Mouse (Mus musculus): ENCODE data around the gene St6galnac6. TPM values are rescaled to one million over a fixed set of nuclear protein-coding genes. Genes with fewer than 3 reads are reported as not detected.

St6galnac6 gene
- polyA plus RNA-seq, 1 experiment from 2014 or later = 8.3 TPM

DNA sequence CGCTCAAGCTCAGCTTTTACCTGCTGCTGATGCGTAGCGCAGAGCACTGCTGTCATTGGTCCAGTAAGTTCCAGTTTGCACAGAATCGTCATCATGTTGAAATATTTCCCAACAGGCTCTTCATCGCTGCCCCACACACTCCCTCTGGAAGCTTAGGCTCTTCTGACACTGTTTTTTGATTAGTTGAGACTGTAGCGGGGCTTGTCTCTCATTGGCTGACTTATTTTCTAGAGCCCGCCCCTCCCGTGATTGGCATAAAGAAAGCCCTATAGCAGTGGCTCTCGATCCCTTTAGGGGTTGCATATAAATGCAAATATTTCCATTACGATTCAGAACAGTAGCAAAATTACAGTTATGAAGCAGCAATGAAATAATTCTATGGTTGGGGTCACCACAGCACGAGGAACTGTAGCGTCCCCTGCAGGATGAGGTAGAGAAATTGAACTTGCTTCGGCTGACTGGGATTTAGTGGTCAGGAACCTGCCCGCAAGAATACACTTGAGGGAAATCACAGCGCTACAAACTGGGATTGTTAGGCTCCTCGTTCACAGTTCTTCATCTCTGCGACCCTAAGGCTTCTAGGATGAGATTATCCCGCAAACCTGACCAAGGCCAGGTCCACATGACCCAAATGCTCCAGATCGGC, 17.9 kb upstream of the St6galnac6 start:
- H3K9me3 ChIP-seq (ENCODE audit: control insufficient read depth) = no peaks in the 10 kb centered on the region
- H3K4me3 ChIP-seq (ENCODE audit: low read depth, low read length) = no peak overlapping the region

DNA sequence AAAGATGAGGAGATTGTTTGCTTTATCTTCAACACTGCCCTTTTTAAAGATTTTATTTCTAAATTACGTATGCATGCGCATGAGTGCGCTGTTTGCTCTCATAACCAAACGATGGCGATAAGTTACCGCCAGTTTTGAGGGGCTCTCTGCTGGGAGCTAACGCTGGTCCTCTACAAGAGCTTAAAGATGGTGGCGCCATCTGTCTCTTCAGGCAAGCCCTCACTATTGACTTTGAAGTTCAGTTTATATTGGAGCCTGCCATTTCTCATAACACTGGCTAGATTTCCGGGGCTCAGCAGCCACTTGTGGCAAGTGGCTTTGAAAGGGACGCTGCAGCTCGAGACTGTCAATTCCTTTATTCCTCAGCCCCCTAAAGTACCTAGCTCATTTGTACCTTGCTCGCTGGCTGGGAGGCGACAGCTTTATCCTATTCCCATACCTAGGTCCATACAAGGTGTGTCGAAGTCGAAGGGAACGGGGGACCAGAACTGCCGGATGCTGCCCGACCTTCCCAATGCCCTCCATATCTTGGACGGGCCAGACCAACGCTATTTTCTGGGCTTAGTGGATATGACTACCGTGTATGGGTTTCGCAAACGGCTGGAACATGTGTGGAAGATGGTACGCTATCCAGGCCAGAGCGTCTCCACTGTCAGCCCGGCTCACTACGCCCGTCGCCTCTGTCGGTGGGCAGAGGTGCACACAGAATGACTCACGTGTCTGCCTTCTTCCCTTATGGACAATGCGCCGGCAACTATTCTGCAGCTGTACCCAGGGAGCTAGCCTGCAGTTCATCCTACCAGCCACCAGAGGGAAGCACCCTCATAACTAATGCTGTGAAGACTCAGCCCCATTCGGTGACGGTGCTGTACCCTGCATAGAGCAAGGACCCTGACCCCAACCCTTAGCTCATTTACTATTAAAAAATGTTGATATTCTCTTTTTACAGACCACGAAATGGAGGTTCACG, 16.4 kb upstream of the St6galnac6 start:
- peak; percentile 94 for TF ChIP-seq CTCF (IDR thresholded peaks at IDR 0.05; ENCODE audit: low read depth)
- H3K36me3 ChIP-seq (ENCODE audit: control insufficient read depth, insufficient read depth) = no peaks in the 10 kb centered on the region
- peak overlapping the region; percentile 16; the same call in 1 of the 2 replicates for H3K4me3 ChIP-seq (ENCODE audit: low read depth, low read length)
- H3K4me1 ChIP-seq (replicated peaks; ENCODE audit: control insufficient read depth, insufficient read depth, low read length) = peaks cover 2% of the 10 kb centered on the region; the same call in 1 of the 2 replicates
- peak overlapping the region; percentile 59 for H3K4me2 ChIP-seq (replicated peaks; ENCODE audit: low read depth)
- ATAC-seq = peak; percentile 64
- H3K27me3 ChIP-seq (replicated peaks; ENCODE audit: control insufficient read depth, insufficient read depth, low read length) = peaks cover 12% of the 10 kb centered on the region; the same call in 1 of the 2 replicates
- 0 out of 2 replicates have a peak overlapping the region, but pooled peaks have one; percentile 11 for H3K9ac ChIP-seq (ENCODE audit: low read depth, low read length)
- no peaks in the 10 kb centered on the region for H3K9me3 ChIP-seq (ENCODE audit: control insufficient read depth)
- no peak overlapping the region for H3K27ac ChIP-seq (ENCODE audit: low read depth, low read length)
- 13% methylated on average over 37 of the region's 37 CpGs for WGBS

More for the DNA sequence above, 17.9 kb upstream of the St6galnac6 start:
- H3K4me2 ChIP-seq (replicated peaks; ENCODE audit: low read depth) = 0 out of 2 replicates have a peak overlapping the region, but pooled peaks have one; percentile 9
- H3K9ac ChIP-seq (ENCODE audit: low read depth, low read length) = no peak overlapping the region
- peaks cover 12% of the 10 kb centered on the region; the same call in 1 of the 2 replicates for H3K27me3 ChIP-seq (replicated peaks; ENCODE audit: control insufficient read depth, insufficient read depth, low read length)
- H3K4me1 ChIP-seq (replicated peaks; ENCODE audit: control insufficient read depth, insufficient read depth, low read length) = peaks cover 2% of the 10 kb centered on the region; the same call in 1 of the 2 replicates
- ATAC-seq = no peak
- no peak overlapping the region for H3K27ac ChIP-seq (ENCODE audit: low read depth, low read length)
- no peaks in the 10 kb centered on the region for H3K36me3 ChIP-seq (ENCODE audit: control insufficient read depth, insufficient read depth)
- WGBS = 49% methylated on average over 19 of the region's 19 CpGs
- peak; percentile 30; the same call in 1 of the 2 replicates for TF ChIP-seq CTCF (IDR thresholded peaks at IDR 0.05; ENCODE audit: low read depth)

DNA sequence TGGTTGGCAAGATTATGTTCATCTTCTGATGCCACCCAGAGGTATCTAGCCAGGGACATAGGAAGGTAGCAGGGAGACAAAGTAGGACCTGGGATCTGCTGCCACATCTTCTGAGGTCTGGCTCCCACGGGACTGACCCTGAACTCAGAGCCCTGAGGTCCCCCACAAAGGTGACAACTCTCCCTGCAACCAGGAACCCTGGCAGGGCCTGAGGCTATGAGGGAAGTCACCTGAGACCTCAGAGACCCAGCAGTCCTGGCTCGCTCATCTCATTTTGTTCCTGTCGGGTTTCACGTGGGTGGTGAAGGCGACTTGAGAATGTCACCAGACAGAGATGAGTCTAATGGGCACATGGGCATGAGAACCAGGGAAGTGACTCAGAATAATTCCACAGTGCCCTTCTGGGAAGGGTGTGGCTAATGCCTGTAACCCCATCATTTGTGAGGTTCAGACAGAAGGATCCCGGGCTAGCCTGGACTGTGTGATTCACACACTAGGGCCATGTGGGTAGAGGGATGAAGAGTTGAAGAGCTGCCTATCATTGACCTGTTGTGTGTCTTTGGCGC, 14.3 kb upstream of the St6galnac6 start:
- H3K4me2 ChIP-seq (replicated peaks; ENCODE audit: low read depth) = no peak overlapping the region
- H3K36me3 ChIP-seq (ENCODE audit: control insufficient read depth, insufficient read depth) = no peaks in the 10 kb centered on the region
- H3K9me3 ChIP-seq (ENCODE audit: control insufficient read depth) = no peaks in the 10 kb centered on the region
- no peak overlapping the region for H3K4me3 ChIP-seq (ENCODE audit: low read depth, low read length)
- H3K9ac ChIP-seq (ENCODE audit: low read depth, low read length) = no peak overlapping the region
- TF ChIP-seq CTCF (IDR thresholded peaks at IDR 0.05; ENCODE audit: low read depth) = no peak
- no peak for ATAC-seq
- H3K4me1 ChIP-seq (replicated peaks; ENCODE audit: control insufficient read depth, insufficient read depth, low read length) = peaks cover 2% of the 10 kb centered on the region; the same call in 1 of the 2 replicates
- H3K27ac ChIP-seq (ENCODE audit: low read depth, low read length) = no peak overlapping the region
- WGBS = 83% methylated on average over 7 of the region's 7 CpGs
- H3K27me3 ChIP-seq (replicated peaks; ENCODE audit: control insufficient read depth, insufficient read depth, low read length) = peaks cover 5% of the 10 kb centered on the region; the same call in 1 of the 2 replicates

DNA sequence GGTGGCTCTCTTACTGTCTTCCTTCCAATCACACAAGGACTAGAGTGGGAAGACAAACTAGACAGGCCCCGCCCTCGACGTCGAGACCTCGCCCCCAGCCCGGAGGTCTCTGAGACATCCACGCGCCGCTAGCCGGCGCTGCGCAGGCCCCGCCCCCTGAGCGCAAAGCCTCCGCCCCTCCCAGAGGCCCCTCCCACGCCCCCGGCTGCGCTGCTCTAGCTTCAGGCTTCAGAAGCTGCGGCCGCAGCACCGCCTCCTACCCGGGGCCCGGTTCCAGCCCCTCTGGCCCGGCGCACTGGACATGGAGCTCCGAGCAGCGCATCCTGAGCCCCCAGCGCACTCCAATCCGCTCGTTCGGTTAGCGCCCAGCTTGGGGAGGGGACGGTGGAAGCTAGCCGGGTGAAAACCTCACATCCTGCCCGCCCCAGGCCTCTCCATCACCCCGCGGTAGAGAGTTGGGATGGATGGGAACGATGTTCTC, 12.6 kb upstream of the St6galnac6 start, which contains the start of gene St6galnac4:
Gene St6galnac4 (plus strand): TSS at position 225 of the 481 bp plus-strand sequence.
- peaks cover 2% of the 10 kb centered on the region; the same call in 1 of the 2 replicates for H3K4me1 ChIP-seq (replicated peaks; ENCODE audit: control insufficient read depth, insufficient read depth, low read length)
- peak; percentile 71 for TF ChIP-seq CTCF (IDR thresholded peaks at IDR 0.05; ENCODE audit: low read depth)
- H3K9me3 ChIP-seq (ENCODE audit: control insufficient read depth) = no peaks in the 10 kb centered on the region
- peak within 1 kb of the TSS; percentile 41; the same call in 1 of the 2 replicates for H3K9ac ChIP-seq (ENCODE audit: low read depth, low read length)
- H3K27ac ChIP-seq (ENCODE audit: low read depth, low read length) = peak within 1 kb of the TSS; percentile 42; the same call in 1 of the 2 replicates
- no peaks in the 10 kb centered on the region for H3K36me3 ChIP-seq (ENCODE audit: control insufficient read depth, insufficient read depth)
- 2% methylated on average over 38 of the region's 38 CpGs for WGBS
- peaks cover 5% of the 10 kb centered on the region; the same call in 1 of the 2 replicates for H3K27me3 ChIP-seq (replicated peaks; ENCODE audit: control insufficient read depth, insufficient read depth, low read length)
- H3K4me3 ChIP-seq (ENCODE audit: low read depth, low read length) = peak within 1 kb of the TSS; percentile 43
- ATAC-seq = peak; percentile 51
- peak within 1 kb of the TSS; percentile 65 for H3K4me2 ChIP-seq (replicated peaks; ENCODE audit: low read depth)

DNA sequence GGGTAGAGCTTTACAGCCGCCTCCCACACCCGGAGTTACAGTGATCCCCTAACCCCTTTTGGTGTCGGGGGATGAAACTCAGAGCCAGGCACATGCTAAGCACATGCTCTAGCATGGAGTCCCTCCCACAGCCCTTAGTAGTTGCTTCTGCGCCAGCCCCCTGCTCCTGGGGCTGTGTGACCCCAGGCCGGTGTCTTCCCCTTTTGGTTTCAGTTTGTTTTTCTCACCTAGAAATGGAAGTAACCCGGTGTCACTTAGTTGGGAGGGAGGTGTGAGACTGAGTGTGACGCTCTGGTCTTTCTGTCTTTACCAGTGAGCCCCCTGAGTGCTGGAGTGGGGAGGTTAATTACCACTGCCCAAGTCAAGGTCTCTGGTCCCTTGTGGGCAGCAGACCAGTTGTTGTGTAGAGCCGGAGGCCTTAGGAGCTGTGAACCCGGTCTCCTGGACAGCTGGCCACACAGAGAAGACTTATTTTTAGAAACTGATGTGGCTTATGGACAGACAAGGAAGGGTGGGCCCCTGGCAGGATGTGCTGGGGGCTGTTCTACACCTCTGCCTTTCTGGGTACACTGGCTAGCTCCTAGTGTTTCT, 11.7 kb upstream of the St6galnac6 start:
- Histone ChIP-seq H3K9me3 (ENCODE audit: control insufficient read depth) (no peaks in the 10 kb centered on the region), H3K36me3 (ENCODE audit: control insufficient read depth, insufficient read depth) (no peaks in the 10 kb centered on the region), H3K27me3 (replicated peaks; ENCODE audit: control insufficient read depth, insufficient read depth, low read length) (0 out of 2 replicates have a peak, but pooled peaks cover 4% of the 10 kb centered on the region), H3K4me1 (replicated peaks; ENCODE audit: control insufficient read depth, insufficient read depth, low read length) (peaks cover 2% of the 10 kb centered on the region; the same call in 1 of the 2 replicates), H3K4me3 (ENCODE audit: low read depth, low read length) (peak overlapping the region; percentile 43), H3K4me2 (replicated peaks; ENCODE audit: low read depth) (peak overlapping the region; percentile 65), H3K9ac (ENCODE audit: low read depth, low read length) (0 out of 2 replicates have a peak overlapping the region, but pooled peaks have one; percentile 41), H3K27ac (ENCODE audit: low read depth, low read length) (no peak overlapping the region)
- 55% methylated on average over 9 of the region's 9 CpGs for WGBS
- ATAC-seq = no peak
- no peak for TF ChIP-seq CTCF (IDR thresholded peaks at IDR 0.05; ENCODE audit: low read depth)
